Mouse (Mus musculus): Measurements from ENCODE around the gene Calu. TPM values are rescaled to one million over a fixed set of nuclear protein-coding genes. Genes with fewer than 3 reads are reported as not detected.

The Calu gene
- polyA plus RNA-seq, 1 experiment from 2014 or later: 134 TPM

GRCm38 (mm10) chr6:29313690-29314202 lies 34.1 kb upstream of the Calu start:
- Histone ChIP-seq H3K4me1 (replicated peaks; ENCODE audit: control insufficient read depth, insufficient read depth, low read length) (no peaks in the 10 kb centered on the region), H3K9me3 (ENCODE audit: control insufficient read depth) (no peaks in the 10 kb centered on the region), H3K27ac (ENCODE audit: low read depth, low read length) (no peak overlapping the region), H3K4me2 (replicated peaks; ENCODE audit: low read depth) (no peak overlapping the region), H3K9ac (ENCODE audit: low read depth, low read length) (no peak overlapping the region), H3K4me3 (ENCODE audit: low read depth, low read length) (no peak overlapping the region), H3K27me3 (replicated peaks; ENCODE audit: control insufficient read depth, insufficient read depth, low read length) (no peaks in the 10 kb centered on the region), H3K36me3 (ENCODE audit: control insufficient read depth, insufficient read depth) (no peaks in the 10 kb centered on the region)
- WGBS: 74% methylated on average over 14 of the region's 14 CpGs
- no peak for ATAC-seq
- TF ChIP-seq CTCF (IDR thresholded peaks at IDR 0.05; ENCODE audit: low read depth): no peak

DNA sequence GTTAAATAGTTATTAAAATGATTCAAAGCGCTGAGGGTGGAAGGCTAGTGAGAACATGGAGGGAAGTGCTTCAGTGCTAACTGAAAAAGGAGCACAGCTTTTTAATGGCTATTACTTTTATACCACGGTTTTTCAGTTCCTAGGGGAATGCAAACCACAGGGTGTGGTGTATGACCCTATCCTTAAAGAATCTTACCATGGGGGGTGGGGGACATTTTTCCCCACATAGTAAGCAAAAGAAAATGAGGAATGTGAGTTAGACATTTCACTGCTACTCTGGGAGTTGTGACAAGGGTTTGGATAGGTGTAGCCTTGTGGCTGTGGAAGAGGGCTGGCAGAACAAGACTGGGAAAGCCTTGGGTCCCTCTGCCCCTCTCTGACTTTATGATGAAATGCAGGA lies 30.6 kb upstream of the Calu start:
- Histone ChIP-seq H3K9ac (ENCODE audit: low read depth, low read length) (no peak overlapping the region), H3K4me1 (replicated peaks; ENCODE audit: control insufficient read depth, insufficient read depth, low read length) (no peaks in the 10 kb centered on the region), H3K4me3 (ENCODE audit: low read depth, low read length) (no peak overlapping the region), H3K36me3 (ENCODE audit: control insufficient read depth, insufficient read depth) (no peaks in the 10 kb centered on the region), H3K27me3 (replicated peaks; ENCODE audit: control insufficient read depth, insufficient read depth, low read length) (no peaks in the 10 kb centered on the region), H3K4me2 (replicated peaks; ENCODE audit: low read depth) (no peak overlapping the region), H3K9me3 (ENCODE audit: control insufficient read depth) (no peaks in the 10 kb centered on the region), H3K27ac (ENCODE audit: low read depth, low read length) (no peak overlapping the region)
- 56% methylated on average over 2 of the region's 2 CpGs for WGBS
- no peak for ATAC-seq
- no peak for TF ChIP-seq CTCF (IDR thresholded peaks at IDR 0.05; ENCODE audit: low read depth)

DNA sequence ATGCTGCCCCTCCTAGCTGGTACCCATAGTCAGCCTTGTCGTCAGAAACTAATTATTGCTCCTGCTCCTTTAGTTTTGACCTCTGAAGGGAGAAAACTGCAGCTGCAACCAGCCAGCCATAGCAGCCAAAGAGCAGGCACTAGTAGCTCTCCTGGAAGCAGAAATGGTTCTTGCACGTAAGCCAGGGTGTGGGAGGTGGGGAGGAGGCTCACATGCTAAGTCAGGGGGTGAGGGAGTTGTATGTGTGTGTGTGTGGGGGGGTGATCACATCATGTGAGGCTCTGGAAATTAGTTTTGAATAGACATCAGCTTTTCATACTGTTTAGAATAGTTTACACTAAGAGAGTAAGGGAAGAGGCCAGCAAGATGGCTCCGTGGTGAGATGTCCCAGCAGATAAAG lies 29.9 kb upstream of the Calu start:
- Histone ChIP-seq H3K27ac (ENCODE audit: low read depth, low read length) (no peak overlapping the region), H3K4me3 (ENCODE audit: low read depth, low read length) (no peak overlapping the region), H3K9me3 (ENCODE audit: control insufficient read depth) (no peaks in the 10 kb centered on the region), H3K27me3 (replicated peaks; ENCODE audit: control insufficient read depth, insufficient read depth, low read length) (no peaks in the 10 kb centered on the region), H3K4me2 (replicated peaks; ENCODE audit: low read depth) (no peak overlapping the region), H3K9ac (ENCODE audit: low read depth, low read length) (no peak overlapping the region), H3K4me1 (replicated peaks; ENCODE audit: control insufficient read depth, insufficient read depth, low read length) (no peaks in the 10 kb centered on the region), H3K36me3 (ENCODE audit: control insufficient read depth, insufficient read depth) (no peaks in the 10 kb centered on the region)
- no peak for ATAC-seq
- TF ChIP-seq CTCF (IDR thresholded peaks at IDR 0.05; ENCODE audit: low read depth): no peak
- 60% methylated on average over 3 of the region's 3 CpGs for WGBS

- H3K9me3 ChIP-seq (ENCODE audit: control insufficient read depth): no peaks in the 10 kb centered on the region
These were observed 29.0 kb upstream of the Calu start, which contains the start of gene Fam71f1 for GRCm38 (mm10) chr6:29318879-29319278. Gene Fam71f1 (plus strand): TSS chr6:29319140.

GRCm38 (mm10) chr6:29321586-29321985 lies 26.3 kb upstream of the Calu start:
- H3K9me3 ChIP-seq (ENCODE audit: control insufficient read depth): no peaks in the 10 kb centered on the region
- 78% methylated on average over 6 of the region's 6 CpGs for WGBS
- no peaks in the 10 kb centered on the region for H3K4me1 ChIP-seq (replicated peaks; ENCODE audit: control insufficient read depth, insufficient read depth, low read length)
- TF ChIP-seq CTCF (IDR thresholded peaks at IDR 0.05; ENCODE audit: low read depth): no peak
- no peak overlapping the region for H3K9ac ChIP-seq (ENCODE audit: low read depth, low read length)
- no peaks in the 10 kb centered on the region for H3K36me3 ChIP-seq (ENCODE audit: control insufficient read depth, insufficient read depth)
- no peaks in the 10 kb centered on the region for H3K27me3 ChIP-seq (replicated peaks; ENCODE audit: control insufficient read depth, insufficient read depth, low read length)
- H3K4me3 ChIP-seq (ENCODE audit: low read depth, low read length): no peak overlapping the region
- H3K4me2 ChIP-seq (replicated peaks; ENCODE audit: low read depth): no peak overlapping the region
- ATAC-seq: no peak
- no peak overlapping the region for H3K27ac ChIP-seq (ENCODE audit: low read depth, low read length)

More at GRCm38 (mm10) chr6:29318879-29319278, 29.0 kb upstream of the Calu start, which contains the start of gene Fam71f1:
- no peak within 1 kb of the TSS for H3K9ac ChIP-seq (ENCODE audit: low read depth, low read length)
- TF ChIP-seq CTCF (IDR thresholded peaks at IDR 0.05; ENCODE audit: low read depth): no peak
- no peak within 1 kb of the TSS for H3K27ac ChIP-seq (ENCODE audit: low read depth, low read length)
- 52% methylated on average over 5 of the region's 5 CpGs for WGBS
- no peaks in the 10 kb centered on the region for H3K4me1 ChIP-seq (replicated peaks; ENCODE audit: control insufficient read depth, insufficient read depth, low read length)
- ATAC-seq: no peak
- no peaks in the 10 kb centered on the region for H3K36me3 ChIP-seq (ENCODE audit: control insufficient read depth, insufficient read depth)
- H3K4me2 ChIP-seq (replicated peaks; ENCODE audit: low read depth): no peak within 1 kb of the TSS
- no peak within 1 kb of the TSS for H3K4me3 ChIP-seq (ENCODE audit: low read depth, low read length)
- H3K27me3 ChIP-seq (replicated peaks; ENCODE audit: control insufficient read depth, insufficient read depth, low read length): no peaks in the 10 kb centered on the region

GRCm38 (mm10) chr6:29322147-29322546 lies 25.7 kb upstream of the Calu start:
- Histone ChIP-seq H3K27ac (ENCODE audit: low read depth, low read length) (no peak overlapping the region), H3K4me3 (ENCODE audit: low read depth, low read length) (no peak overlapping the region), H3K4me1 (replicated peaks; ENCODE audit: control insufficient read depth, insufficient read depth, low read length) (no peaks in the 10 kb centered on the region), H3K9ac (ENCODE audit: low read depth, low read length) (no peak overlapping the region), H3K36me3 (ENCODE audit: control insufficient read depth, insufficient read depth) (no peaks in the 10 kb centered on the region), H3K27me3 (replicated peaks; ENCODE audit: control insufficient read depth, insufficient read depth, low read length) (no peaks in the 10 kb centered on the region), H3K4me2 (replicated peaks; ENCODE audit: low read depth) (no peak overlapping the region), H3K9me3 (ENCODE audit: control insufficient read depth) (no peaks in the 10 kb centered on the region)
- no peak for ATAC-seq
- WGBS: 91% methylated on average over 7 of the region's 7 CpGs
- no peak for TF ChIP-seq CTCF (IDR thresholded peaks at IDR 0.05; ENCODE audit: low read depth)

DNA sequence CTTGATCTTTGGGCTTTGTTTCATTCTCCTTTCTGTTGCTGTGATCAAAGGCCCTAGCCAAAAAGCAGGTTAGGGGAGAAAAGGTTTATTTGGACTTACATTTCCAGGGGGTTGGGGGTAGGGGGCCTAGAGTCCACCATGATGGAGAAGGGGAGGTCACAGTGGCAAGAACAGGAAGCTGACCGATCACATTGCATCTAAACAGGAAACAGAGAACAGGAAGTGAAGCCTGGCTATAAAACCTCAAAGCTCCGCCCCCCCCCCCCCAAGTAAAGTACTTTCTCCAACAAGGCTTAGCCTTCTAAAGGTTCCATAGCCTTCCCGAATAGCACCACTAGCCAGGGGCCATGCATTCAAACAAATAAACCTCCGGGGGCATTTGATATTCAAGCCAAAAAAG lies 25.1 kb upstream of the Calu start:
- ATAC-seq: no peak
- 84% methylated on average over 4 of the region's 4 CpGs for WGBS
- Histone ChIP-seq H3K4me2 (replicated peaks; ENCODE audit: low read depth) (no peak overlapping the region), H3K4me1 (replicated peaks; ENCODE audit: control insufficient read depth, insufficient read depth, low read length) (no peaks in the 10 kb centered on the region), H3K27ac (ENCODE audit: low read depth, low read length) (no peak overlapping the region), H3K27me3 (replicated peaks; ENCODE audit: control insufficient read depth, insufficient read depth, low read length) (no peaks in the 10 kb centered on the region), H3K4me3 (ENCODE audit: low read depth, low read length) (no peak overlapping the region), H3K9ac (ENCODE audit: low read depth, low read length) (no peak overlapping the region), H3K36me3 (ENCODE audit: control insufficient read depth, insufficient read depth) (no peaks in the 10 kb centered on the region), H3K9me3 (ENCODE audit: control insufficient read depth) (no peaks in the 10 kb centered on the region)
- no peak for TF ChIP-seq CTCF (IDR thresholded peaks at IDR 0.05; ENCODE audit: low read depth)

All from intestine, postnatal 0 days (tissue).